Mouse (Mus musculus) hindbrain, embryonic 15.5 days (tissue): ENCODE results near the gene Sez6. TPM values are rescaled to one million over a fixed set of nuclear protein-coding genes. Genes with fewer than 3 reads are reported as not detected.

Experiments
- ATAC-seq: fragments of 200-750 bp; cut with Nextera tagmentation; 2 replicates; pipeline ENCODE4 v1.8.0; 2017; ENCODE audit warnings: low read depth, moderate number of reproducible peaks, moderate TSS enrichment; ENCODE audit not compliant: low FRiP score
- H3K27ac ChIP-seq: fragments of 300-500 bp; sonication (generic); replicated peaks from 2 replicates; pipeline ENCODE4 v1.5.1; 2015; ENCODE audit warnings: mild to moderate bottlenecking, inconsistent platforms
- H3K27me3 ChIP-seq: fragments of 300-500 bp; sonication (generic); 2 replicates; pipeline ENCODE4 v1.6.1; 2015; ENCODE audit warnings: control low read depth, inconsistent platforms
- H3K36me3 ChIP-seq: fragments of 300-500 bp; sonication (generic); 2 replicates; pipeline ENCODE4 v1.6.1; 2015; ENCODE audit warnings: control low read depth, inconsistent platforms
- H3K4me1 ChIP-seq: fragments of 300-500 bp; sonication (generic); replicated peaks from 2 replicates; pipeline ENCODE4 v1.6.1; 2015; ENCODE audit warnings: control low read depth, inconsistent platforms
- H3K4me2 ChIP-seq: fragments of 300-500 bp; sonication (generic); 2 replicates; pipeline ENCODE4 v1.6.1; 2015; ENCODE audit warnings: moderate library complexity, mild to moderate bottlenecking, inconsistent platforms
- H3K4me3 ChIP-seq: fragments of 300-500 bp; sonication (generic); 2 replicates; pipeline ENCODE4 v1.5.1; 2015; ENCODE audit warnings: mild to moderate bottlenecking, inconsistent platforms
- H3K9ac ChIP-seq: fragments of 300-500 bp; sonication (generic); 2 replicates; pipeline ENCODE4 v1.6.1; 2015; ENCODE audit warnings: inconsistent platforms
- H3K9me3 ChIP-seq: fragments of 300-500 bp; sonication (generic); 2 replicates; pipeline ENCODE4 v1.6.1; 2016; ENCODE audit warnings: control low read depth, inconsistent platforms
- WGBS: fragments of 180-500 bp; shearing (Covaris S2); methylation state at CpG from one replicate; pipeline ENCODE4 v1.1.7; 2015; 5-methylcytosine and 5-hydroxymethylcytosine counted together
- polyA plus RNA-seq: library from polyadenylated mRNA; unstranded; fragments of >200 nt; fragmentation: Nextera tagmentation; extraction: Ambion mirVana; gene quantifications from 2 replicates; pipeline ENCODE4 v1.2.1, GENCODE M21; 2015

Gene Sez6
- polyA plus RNA-seq, 1 experiment from 2014 or later: 151 TPM

- H3K9me3 ChIP-seq: no peaks in the 10 kb centered on the region
- 0 out of 2 replicates have a peak, but pooled peaks cover 3% of the 10 kb centered on the region for H3K27me3 ChIP-seq
- peak overlapping the region; percentile 44; the same call in 1 of the 2 replicates for H3K4me2 ChIP-seq
- peak overlapping the region; percentile 83 for H3K27ac ChIP-seq
- H3K36me3 ChIP-seq: no peaks in the 10 kb centered on the region
- no peak overlapping the region for H3K9ac ChIP-seq
- peaks cover 69% of the 10 kb centered on the region for H3K4me1 ChIP-seq
- ATAC-seq: no peak
- H3K4me3 ChIP-seq: no peak overlapping the region
- WGBS: 30% methylated on average over 9 of the region's 9 CpGs
These were observed 34.6 kb upstream of the Sez6 start for GRCm38 (mm10) chr11:77896011-77896410.

- Histone ChIP-seq H3K4me3 (no peak overlapping the region), H3K4me1 (peaks cover 73% of the 10 kb centered on the region), H3K9ac (no peak overlapping the region), H3K9me3 (no peaks in the 10 kb centered on the region), H3K27me3 (0 out of 2 replicates have a peak, but pooled peaks cover 3% of the 10 kb centered on the region), H3K4me2 (peak overlapping the region; percentile 44), H3K36me3 (no peaks in the 10 kb centered on the region), H3K27ac (peak overlapping the region; percentile 83)
- ATAC-seq: no peak
- 12% methylated on average over 6 of the region's 6 CpGs for WGBS
These were observed 34.1 kb upstream of the Sez6 start for GRCm38 (mm10) chr11:77896480-77896819.

- H3K4me3 ChIP-seq: 0 out of 2 replicates have a peak overlapping the region, but pooled peaks have one; percentile 9
- H3K36me3 ChIP-seq: no peaks in the 10 kb centered on the region
- 0 out of 2 replicates have a peak, but pooled peaks cover 3% of the 10 kb centered on the region for H3K27me3 ChIP-seq
- ATAC-seq: no peak
- peak overlapping the region; percentile 33; the same call in 1 of the 2 replicates for H3K9ac ChIP-seq
- H3K9me3 ChIP-seq: no peaks in the 10 kb centered on the region
- peak overlapping the region; percentile 83 for H3K27ac ChIP-seq
- H3K4me1 ChIP-seq: peaks cover 76% of the 10 kb centered on the region
- H3K4me2 ChIP-seq: peak overlapping the region; percentile 44
- WGBS: 10% methylated on average over 23 of the region's 23 CpGs
These were observed 33.5 kb upstream of the Sez6 start for GRCm38 (mm10) chr11:77896820-77897805.

- ATAC-seq: no peak
- H3K4me2 ChIP-seq: no peak overlapping the region
- no peak overlapping the region for H3K9ac ChIP-seq
- no peak overlapping the region for H3K4me3 ChIP-seq
- 0 out of 2 replicates have a peak, but pooled peaks cover 3% of the 10 kb centered on the region for H3K27me3 ChIP-seq
- H3K9me3 ChIP-seq: no peaks in the 10 kb centered on the region
- peaks cover 62% of the 10 kb centered on the region for H3K4me1 ChIP-seq
- 95% methylated on average over 3 of the region's 3 CpGs for WGBS
- H3K27ac ChIP-seq: no peak overlapping the region
- no peaks in the 10 kb centered on the region for H3K36me3 ChIP-seq
These were observed 30.4 kb upstream of the Sez6 start for GRCm38 (mm10) chr11:77900187-77900586.

GRCm38 (mm10) chr11:77900696-77901095, 29.9 kb upstream of the Sez6 start:
- Histone ChIP-seq H3K9ac (no peak overlapping the region), H3K4me2 (no peak overlapping the region), H3K4me3 (no peak overlapping the region), H3K36me3 (no peaks in the 10 kb centered on the region), H3K4me1 (peaks cover 57% of the 10 kb centered on the region), H3K9me3 (no peaks in the 10 kb centered on the region), H3K27me3 (0 out of 2 replicates have a peak, but pooled peaks cover 3% of the 10 kb centered on the region), H3K27ac (no peak overlapping the region)
- no peak for ATAC-seq
- WGBS: 90% methylated on average over 4 of the region's 4 CpGs

GRCm38 (mm10) chr11:77901366-77901765, 29.2 kb upstream of the Sez6 start:
- no peak for ATAC-seq
- 46% methylated on average over 5 of the region's 5 CpGs for WGBS
- peak overlapping the region; percentile 61 for H3K27ac ChIP-seq
- H3K4me3 ChIP-seq: no peak overlapping the region
- H3K4me1 ChIP-seq: peaks cover 57% of the 10 kb centered on the region
- no peak overlapping the region for H3K9ac ChIP-seq
- no peaks in the 10 kb centered on the region for H3K9me3 ChIP-seq
- 0 out of 2 replicates have a peak, but pooled peaks cover 3% of the 10 kb centered on the region for H3K27me3 ChIP-seq
- no peaks in the 10 kb centered on the region for H3K36me3 ChIP-seq
- H3K4me2 ChIP-seq: no peak overlapping the region

- Histone ChIP-seq H3K9ac (no peak overlapping the region), H3K4me3 (no peak overlapping the region), H3K4me2 (no peak overlapping the region), H3K4me1 (peaks cover 56% of the 10 kb centered on the region), H3K27me3 (0 out of 2 replicates have a peak, but pooled peaks cover 3% of the 10 kb centered on the region), H3K36me3 (no peaks in the 10 kb centered on the region), H3K27ac (peak overlapping the region; percentile 61), H3K9me3 (no peaks in the 10 kb centered on the region)
- ATAC-seq: peak; percentile 44; the same call in 1 of the 2 replicates
- WGBS: 27% methylated on average over 8 of the region's 8 CpGs
These were observed 28.7 kb upstream of the Sez6 start for GRCm38 (mm10) chr11:77901775-77902355.

GRCm38 (mm10) chr11:77903761-77904160, 26.8 kb upstream of the Sez6 start:
- no peaks in the 10 kb centered on the region for H3K27me3 ChIP-seq
- no peak overlapping the region for H3K4me2 ChIP-seq
- 12% methylated on average over 3 of the region's 3 CpGs for WGBS
- H3K4me3 ChIP-seq: no peak overlapping the region
- no peak for ATAC-seq
- H3K9ac ChIP-seq: no peak overlapping the region
- no peaks in the 10 kb centered on the region for H3K36me3 ChIP-seq
- H3K27ac ChIP-seq: peak overlapping the region; percentile 59
- H3K4me1 ChIP-seq: peaks cover 45% of the 10 kb centered on the region
- H3K9me3 ChIP-seq: no peaks in the 10 kb centered on the region

GRCm38 (mm10) chr11:77904707-77905106, 25.9 kb upstream of the Sez6 start:
- no peak for ATAC-seq
- no peaks in the 10 kb centered on the region for H3K27me3 ChIP-seq
- no peak overlapping the region for H3K4me2 ChIP-seq
- no peaks in the 10 kb centered on the region for H3K9me3 ChIP-seq
- H3K4me3 ChIP-seq: no peak overlapping the region
- no peaks in the 10 kb centered on the region for H3K36me3 ChIP-seq
- H3K27ac ChIP-seq: no peak overlapping the region
- no peak overlapping the region for H3K9ac ChIP-seq
- 38% methylated on average over 1 of the region's 1 CpGs for WGBS
- peaks cover 50% of the 10 kb centered on the region for H3K4me1 ChIP-seq

GRCm38 (mm10) chr11:77906097-77906687, 24.4 kb upstream of the Sez6 start:
- Histone ChIP-seq H3K36me3 (no peaks in the 10 kb centered on the region), H3K27ac (peak overlapping the region; percentile 81), H3K4me1 (peaks cover 47% of the 10 kb centered on the region), H3K4me3 (no peak overlapping the region), H3K9me3 (no peaks in the 10 kb centered on the region), H3K27me3 (0 out of 2 replicates have a peak, but pooled peaks cover 3% of the 10 kb centered on the region), H3K9ac (no peak overlapping the region), H3K4me2 (peak overlapping the region; percentile 28; the same call in 1 of the 2 replicates)
- no peak for ATAC-seq
- 16% methylated on average over 19 of the region's 19 CpGs for WGBS

GRCm38 (mm10) chr11:77906747-77907174, 23.8 kb upstream of the Sez6 start:
- no peak overlapping the region for H3K4me3 ChIP-seq
- H3K9ac ChIP-seq: no peak overlapping the region
- WGBS: 7% methylated on average over 9 of the region's 9 CpGs

More at GRCm38 (mm10) chr11:77906747-77907174, 23.8 kb upstream of the Sez6 start:
- Histone ChIP-seq H3K27me3 (0 out of 2 replicates have a peak, but pooled peaks cover 3% of the 10 kb centered on the region), H3K36me3 (no peaks in the 10 kb centered on the region), H3K27ac (peak overlapping the region; percentile 81), H3K4me1 (peaks cover 44% of the 10 kb centered on the region), H3K4me2 (peak overlapping the region; percentile 28), H3K9me3 (no peaks in the 10 kb centered on the region)
- peak; percentile 46; the same call in 1 of the 2 replicates for ATAC-seq
